Mouse (Mus musculus): ENCODE results near the gene Ncaph2. TPM values are rescaled to one million over a fixed set of nuclear protein-coding genes. Genes with fewer than 3 reads are reported as not detected.

Gene Ncaph2
- polyA plus RNA-seq, 1 experiment from 2014 or later, result 177 TPM

GRCm38 (mm10) chr15:89390081-89390480 is 34.6 kb downstream of the Ncaph2 start:
- no peak overlapping the region for H3K9ac ChIP-seq
- H3K36me3 ChIP-seq, result no peaks in the 10 kb centered on the region
- 90% methylated on average over 10 of the region's 10 CpGs for WGBS
- no peak overlapping the region for H3K27ac ChIP-seq
- H3K4me3 ChIP-seq, result no peak overlapping the region
- no peak overlapping the region for H3K4me2 ChIP-seq (replicated peaks)
- ATAC-seq (ENCODE audit: insufficient number of reproducible peaks, insufficient read depth, low FRiP score, low TSS enrichment), result no peak
- H3K9me3 ChIP-seq, result no peaks in the 10 kb centered on the region
- no peaks in the 10 kb centered on the region; the same call in 1 of the 2 replicates for H3K27me3 ChIP-seq
- no peaks in the 10 kb centered on the region for H3K4me1 ChIP-seq

- ATAC-seq (ENCODE audit: insufficient number of reproducible peaks, insufficient read depth, low FRiP score, low TSS enrichment), result no peak
- Histone ChIP-seq H3K27me3 (no peaks in the 10 kb centered on the region), H3K4me2 (replicated peaks) (no peak overlapping the region), H3K4me1 (no peaks in the 10 kb centered on the region), H3K4me3 (no peak overlapping the region), H3K9me3 (no peaks in the 10 kb centered on the region), H3K27ac (no peak overlapping the region), H3K36me3 (no peaks in the 10 kb centered on the region), H3K9ac (no peak overlapping the region)
- 88% methylated on average over 4 of the region's 4 CpGs for WGBS
These were observed 41.4 kb downstream of the Ncaph2 start for GRCm38 (mm10) chr15:89396883-89397282.

GRCm38 (mm10) chr15:89398146-89398545 is 42.6 kb downstream of the Ncaph2 start:
- ATAC-seq (ENCODE audit: insufficient number of reproducible peaks, insufficient read depth, low FRiP score, low TSS enrichment), result no peak
- Histone ChIP-seq H3K9me3 (no peaks in the 10 kb centered on the region), H3K36me3 (no peaks in the 10 kb centered on the region), H3K27me3 (no peaks in the 10 kb centered on the region), H3K4me2 (replicated peaks) (no peak overlapping the region), H3K27ac (no peak overlapping the region), H3K9ac (no peak overlapping the region), H3K4me1 (no peaks in the 10 kb centered on the region), H3K4me3 (no peak overlapping the region)
- 82% methylated on average over 2 of the region's 2 CpGs for WGBS

- H3K4me2 ChIP-seq (replicated peaks), result no peak overlapping the region
- no peak overlapping the region for H3K4me3 ChIP-seq
- no peak for ATAC-seq (ENCODE audit: insufficient number of reproducible peaks, insufficient read depth, low FRiP score, low TSS enrichment)
- no peaks in the 10 kb centered on the region for H3K4me1 ChIP-seq
- H3K36me3 ChIP-seq, result no peaks in the 10 kb centered on the region
- H3K9ac ChIP-seq, result no peak overlapping the region
- H3K9me3 ChIP-seq, result no peaks in the 10 kb centered on the region
- no peak overlapping the region for H3K27ac ChIP-seq
- H3K27me3 ChIP-seq, result no peaks in the 10 kb centered on the region
- WGBS, result 53% methylated on average over 1 of the region's 1 CpGs
These were observed 44.2 kb downstream of the Ncaph2 start for GRCm38 (mm10) chr15:89399716-89400115.

- Histone ChIP-seq H3K4me1 (no peaks in the 10 kb centered on the region), H3K4me2 (replicated peaks) (no peak overlapping the region), H3K4me3 (no peak overlapping the region), H3K27ac (no peak overlapping the region), H3K27me3 (no peaks in the 10 kb centered on the region), H3K36me3 (no peaks in the 10 kb centered on the region), H3K9ac (no peak overlapping the region), H3K9me3 (no peaks in the 10 kb centered on the region)
- WGBS, result 85% methylated on average over 1 of the region's 1 CpGs
- no peak for ATAC-seq (ENCODE audit: insufficient number of reproducible peaks, insufficient read depth, low FRiP score, low TSS enrichment)
These were observed 47.0 kb downstream of the Ncaph2 start for GRCm38 (mm10) chr15:89402471-89402870.

- Histone ChIP-seq H3K4me1 (no peaks in the 10 kb centered on the region), H3K27ac (no peak overlapping the region), H3K9me3 (0 out of 2 replicates have a peak, but pooled peaks cover 4% of the 10 kb centered on the region), H3K27me3 (no peaks in the 10 kb centered on the region), H3K4me2 (replicated peaks) (no peak overlapping the region), H3K36me3 (no peaks in the 10 kb centered on the region), H3K9ac (no peak overlapping the region), H3K4me3 (no peak overlapping the region)
- WGBS, result 81% methylated on average over 10 of the region's 10 CpGs
- ATAC-seq (ENCODE audit: insufficient number of reproducible peaks, insufficient read depth, low FRiP score, low TSS enrichment), result no peak
These were observed 49.5 kb downstream of the Ncaph2 start for GRCm38 (mm10) chr15:89404831-89405623.

- H3K36me3 ChIP-seq, result no peaks in the 10 kb centered on the region
- no peak overlapping the region for H3K4me2 ChIP-seq (replicated peaks)
- H3K9ac ChIP-seq, result no peak overlapping the region
- ATAC-seq (ENCODE audit: insufficient number of reproducible peaks, insufficient read depth, low FRiP score, low TSS enrichment), result no peak
- H3K4me3 ChIP-seq, result no peak overlapping the region
- H3K9me3 ChIP-seq, result 0 out of 2 replicates have a peak, but pooled peaks cover 7% of the 10 kb centered on the region
- H3K27ac ChIP-seq, result no peak overlapping the region
- no peaks in the 10 kb centered on the region for H3K4me1 ChIP-seq
- no peaks in the 10 kb centered on the region for H3K27me3 ChIP-seq
These were observed 51.2 kb downstream of the Ncaph2 start for GRCm38 (mm10) chr15:89406691-89407090.

GRCm38 (mm10) chr15:89410118-89410517 is 54.6 kb downstream of the Ncaph2 start, which contains the start of gene Syce3:
Gene Syce3, minus strand, starts transcription at chr15:89410503.
- H3K9me3 ChIP-seq, result 0 out of 2 replicates have a peak, but pooled peaks cover 7% of the 10 kb centered on the region

GRCm38 (mm10) chr15:89415282-89415681 is 59.8 kb downstream of the Ncaph2 start:
- Histone ChIP-seq H3K4me1 (no peaks in the 10 kb centered on the region), H3K9me3 (0 out of 2 replicates have a peak, but pooled peaks cover 1% of the 10 kb centered on the region), H3K4me2 (replicated peaks) (no peak overlapping the region), H3K36me3 (peaks cover 5% of the 10 kb centered on the region; the same call in 1 of the 2 replicates), H3K4me3 (no peak overlapping the region), H3K27ac (no peak overlapping the region), H3K27me3 (no peaks in the 10 kb centered on the region), H3K9ac (no peak overlapping the region)
- WGBS, result 87% methylated on average over 8 of the region's 8 CpGs
- ATAC-seq (ENCODE audit: insufficient number of reproducible peaks, insufficient read depth, low FRiP score, low TSS enrichment), result no peak

More at GRCm38 (mm10) chr15:89410118-89410517, 54.6 kb downstream of the Ncaph2 start, which contains the start of gene Syce3:
- Histone ChIP-seq H3K4me1 (no peaks in the 10 kb centered on the region), H3K27ac (no peak within 1 kb of the TSS), H3K36me3 (no peaks in the 10 kb centered on the region), H3K4me2 (replicated peaks) (no peak within 1 kb of the TSS), H3K4me3 (no peak within 1 kb of the TSS), H3K9ac (no peak within 1 kb of the TSS), H3K27me3 (no peaks in the 10 kb centered on the region)
- 87% methylated on average over 24 of the region's 24 CpGs for WGBS
- 0 out of 2 replicates have a peak, but pooled peaks have one; percentile 35 for ATAC-seq (ENCODE audit: insufficient number of reproducible peaks, insufficient read depth, low FRiP score, low TSS enrichment)

- Histone ChIP-seq H3K27ac (no peak overlapping the region), H3K27me3 (0 out of 2 replicates have a peak, but pooled peaks cover 2% of the 10 kb centered on the region), H3K4me2 (replicated peaks) (no peak overlapping the region), H3K36me3 (peaks cover 20% of the 10 kb centered on the region), H3K4me3 (no peak overlapping the region), H3K9me3 (no peaks in the 10 kb centered on the region), H3K4me1 (peaks cover 7% of the 10 kb centered on the region; the same call in 1 of the 2 replicates), H3K9ac (no peak overlapping the region)
- ATAC-seq (ENCODE audit: insufficient number of reproducible peaks, insufficient read depth, low FRiP score, low TSS enrichment), result no peak
- WGBS, result 90% methylated on average over 9 of the region's 9 CpGs
These were observed 66.4 kb downstream of the Ncaph2 start for GRCm38 (mm10) chr15:89421938-89422337.

All from embryonic facial prominence, embryonic 12.5 days (tissue).